In genomic region chr17:28801474-28802005, GRCm38 (mm10) we compare ENCODE assay signal across 8 mouse cellular contexts. TPM values are rescaled to one million over a fixed set of nuclear protein-coding genes. Genes with fewer than 3 reads are reported as not detected.
A peak's percentile ranks its signal among the peaks of the same experiment; 100 is the strongest.
DNase-seq lines count a peak whose midpoint lies in the region; ATAC-seq and TF ChIP-seq lines count a peak whose summit lies in the region.

No protein-coding gene starts in this region.

- DNase-seq in CD4-positive helper T cell, adult 2 months (ENCODE audit: low read depth, low spot score), result peak; percentile 99
- DNase-seq in brain, embryonic 14.5 days (ENCODE audit: low read depth), result peak; percentile 99
- DNase-seq in liver, result peak; percentile 100
- DNase-seq in monocyte, adult 2 months (ENCODE audit: low read depth in 1 of 2, low spot score in 2 of 2), result peak; percentile 95 to 97
- DNase-seq in spleen, postnatal 14 days (ENCODE audit: low spot score in 2 of 2), result peak; percentile 100

- peak; percentile 84 for ATAC-seq in erythroblast, adult 5-6 weeks (replicated peaks; ENCODE audit: low FRiP score, poor library complexity, severe bottlenecking)
- peak; percentile 97 for ATAC-seq in heart, embryonic 11.5 days (replicated peaks; ENCODE audit: insufficient number of reproducible peaks, low FRiP score, low TSS enrichment)
- peak; percentile 99 for ATAC-seq in kidney, embryonic 15.5 days (replicated peaks; ENCODE audit: low FRiP score)

- H3K9me3 ChIP-seq in heart, embryonic 11.5 days (replicated peaks; ENCODE audit: control insufficient read depth, low read length), result no peaks in the 10 kb centered on the region
- no peaks in the 10 kb centered on the region for H3K9me3 ChIP-seq in kidney, embryonic 15.5 days (replicated peaks)

- H3K4me3 ChIP-seq in heart, embryonic 11.5 days (ENCODE audit: low read depth, low read length), result peak overlapping the region; percentile 94
- peak overlapping the region; percentile 82 for H3K4me3 ChIP-seq in kidney, embryonic 15.5 days (replicated peaks)

- no peaks in the 10 kb centered on the region for H3K27me3 ChIP-seq in heart, embryonic 11.5 days (ENCODE audit: control insufficient read depth, insufficient read depth, low read length)
- no peaks in the 10 kb centered on the region for H3K27me3 ChIP-seq in kidney, embryonic 15.5 days

- H3K36me3 ChIP-seq in heart, embryonic 11.5 days (ENCODE audit: control insufficient read depth, insufficient read depth, low read length), result peaks cover 7% of the 10 kb centered on the region
- peaks cover 18% of the 10 kb centered on the region for H3K36me3 ChIP-seq in kidney, embryonic 15.5 days

- H3K27ac ChIP-seq in heart, embryonic 11.5 days (ENCODE audit: low read depth, low read length), result peak overlapping the region; percentile 99
- peak overlapping the region; percentile 97 for H3K27ac ChIP-seq in kidney, embryonic 15.5 days

- WGBS in heart, embryonic 11.5 days (ENCODE audit: insufficient replicate concordance), result under 1% methylated on average over 36 of the region's 42 CpGs
- whole genome bisulfite sequencing in kidney, embryonic 15.5 days, result 0% methylated on average over 40 of the region's 42 CpGs

- H3K9ac ChIP-seq in heart, embryonic 11.5 days (ENCODE audit: low read depth, low read length), result peak overlapping the region; percentile 98
- H3K9ac ChIP-seq in kidney, embryonic 15.5 days, result peak overlapping the region; percentile 98

- no peak for TF ChIP-seq CTCF in brain, embryonic 14.5 days (IDR thresholded peaks at IDR 0.05; ENCODE audit: borderline replicate concordance, extremely low read depth, insufficient read depth, insufficient read length)

- TF ChIP-seq POLR2A in brain, embryonic 14.5 days (IDR thresholded peaks at IDR 0.05; ENCODE audit: borderline replicate concordance, extremely low read depth, insufficient read depth, insufficient read length, poor library complexity, severe bottlenecking), result peak; percentile 90; the same call in 1 of the 2 replicates

- peaks cover 13% of the 10 kb centered on the region for H3K4me1 ChIP-seq in heart, embryonic 11.5 days (ENCODE audit: control insufficient read depth, insufficient read depth, low read length)
- H3K4me1 ChIP-seq in kidney, embryonic 15.5 days, result peaks cover 34% of the 10 kb centered on the region

- H3K4me2 ChIP-seq in heart, embryonic 11.5 days, result peak overlapping the region; percentile 100
- H3K4me2 ChIP-seq in kidney, embryonic 15.5 days, result peak overlapping the region; percentile 95

RNA-seq across cellular contexts. Expression of gene Brpf3, which starts 0.7 kb away (rescaled TPM):
- polyA plus RNA-seq in brain, embryonic 14.5 days (2012; rRNA removed), result 46.1 and 47.5 TPM in 2 replicates
- total RNA-seq in erythroblast, adult 5-6 weeks (2015; ENCODE audit: low replicate concordance), result 325 and 552 TPM in 2 replicates
- 230 and 255 TPM in 2 replicates for total RNA-seq in erythroblast, adult 5-6 weeks (2017; ENCODE audit: low replicate concordance)
- polyA plus RNA-seq in heart, embryonic 11.5 days (2014; fragmentation: Nextera tagmentation; extraction: Ambion mirVana), result 12.1 and 13.4 TPM in 2 replicates
- 11.2 and 14.4 TPM in 2 replicates for polyA plus RNA-seq in kidney, embryonic 15.5 days (2015; fragmentation: Nextera tagmentation; extraction: Ambion mirVana)

RNA-seq across cellular contexts. Expression of gene Mapk13, which starts 32.4 kb away (rescaled TPM):
- 1.3 and 2.1 TPM in 2 replicates for polyA plus RNA-seq in brain, embryonic 14.5 days (2012; rRNA removed)
- total RNA-seq in erythroblast, adult 5-6 weeks (2015; ENCODE audit: low replicate concordance), result 4.6 and 9.8 TPM in 2 replicates
- total RNA-seq in erythroblast, adult 5-6 weeks (2017; ENCODE audit: low replicate concordance), result 2.9 and 11.3 TPM in 2 replicates
- polyA plus RNA-seq in heart, embryonic 11.5 days (2014; fragmentation: Nextera tagmentation; extraction: Ambion mirVana), result 2.6 and 2.9 TPM in 2 replicates
- polyA plus RNA-seq in kidney, embryonic 15.5 days (2015; fragmentation: Nextera tagmentation; extraction: Ambion mirVana), result 44.7 and 46.4 TPM in 2 replicates

RNA-seq across cellular contexts. Expression of gene Pnpla1, which starts 56.7 kb away (rescaled TPM):
- 0.23 TPM in 1 of 2 replicates, not detected in the other for polyA plus RNA-seq in brain, embryonic 14.5 days (2012; rRNA removed)
- total RNA-seq in erythroblast, adult 5-6 weeks (2015; ENCODE audit: low replicate concordance), result 0.19 TPM in 1 of 2 replicates, not detected in the other
- total RNA-seq in erythroblast, adult 5-6 weeks (2017; ENCODE audit: low replicate concordance), result 0.68 TPM in 1 of 2 replicates, not detected in the other
- 0.06 TPM in 1 of 2 replicates, not detected in the other for polyA plus RNA-seq in heart, embryonic 11.5 days (2014; fragmentation: Nextera tagmentation; extraction: Ambion mirVana)
- 0.08 and 0.10 TPM in 2 replicates for polyA plus RNA-seq in kidney, embryonic 15.5 days (2015; fragmentation: Nextera tagmentation; extraction: Ambion mirVana)

Comparison
In these comparisons a context has a peak if more than half of its experiments do, and no peak if none do; other contexts are left out.
1. Peak in every context shown above with its lines: DNase-seq, ATAC-seq, H3K4me3 ChIP-seq and H3K27ac ChIP-seq.
2. RNA of gene Mapk13, which starts 32.4 kb away (polyA plus RNA-seq): 44.7 to 46.4 TPM in kidney, embryonic 15.5 days; 2.6 to 2.9 TPM in heart, embryonic 11.5 days and 1.3 to 2.1 TPM in brain, embryonic 14.5 days; every median in the first group is over 10 times any median in the second.